Mouse (Mus musculus): Measurements from ENCODE around the gene Pmm1. TPM values are rescaled to one million over a fixed set of nuclear protein-coding genes. Genes with fewer than 3 reads are reported as not detected.

Gene Pmm1
- polyA plus RNA-seq, 1 experiment: 20.7 TPM

GRCm38 (mm10) chr15:81969173-81969572 is 8.4 kb upstream of the Pmm1 start:
- TF ChIP-seq CTCF (IDR thresholded peaks at IDR 0.05; ENCODE audit: low read depth, low read length) (no peak), POLR2A (IDR thresholded peaks at IDR 0.05; ENCODE audit: borderline replicate concordance, low read depth, low read length) (no peak)
- Histone ChIP-seq H3K27ac (ENCODE audit: insufficient read depth, low read depth, low read length) (no peak overlapping the region), H3K4me3 (ENCODE audit: insufficient read depth, low read length) (no peak overlapping the region), H3K4me1 (ENCODE audit: control insufficient read depth, insufficient read depth, low read length) (no peaks in the 10 kb centered on the region)

GRCm38 (mm10) chr15:81968447-81968846 is 7.7 kb upstream of the Pmm1 start:
- H3K4me1 ChIP-seq (ENCODE audit: control insufficient read depth, insufficient read depth, low read length): no peaks in the 10 kb centered on the region
- H3K27ac ChIP-seq (ENCODE audit: insufficient read depth, low read depth, low read length): no peak overlapping the region

GRCm38 (mm10) chr15:81967821-81968220 is 7.1 kb upstream of the Pmm1 start:
- Histone ChIP-seq H3K4me3 (ENCODE audit: insufficient read depth, low read length) (no peak overlapping the region), H3K4me1 (ENCODE audit: control insufficient read depth, insufficient read depth, low read length) (no peaks in the 10 kb centered on the region), H3K27ac (ENCODE audit: insufficient read depth, low read depth, low read length) (no peak overlapping the region)
- TF ChIP-seq POLR2A (IDR thresholded peaks at IDR 0.05; ENCODE audit: borderline replicate concordance, low read depth, low read length) (no peak), CTCF (IDR thresholded peaks at IDR 0.05; ENCODE audit: low read depth, low read length) (no peak)

More at GRCm38 (mm10) chr15:81968447-81968846, 7.7 kb upstream of the Pmm1 start:
- no peak overlapping the region for H3K4me3 ChIP-seq (ENCODE audit: insufficient read depth, low read length)
- TF ChIP-seq CTCF (IDR thresholded peaks at IDR 0.05; ENCODE audit: low read depth, low read length) (no peak), POLR2A (IDR thresholded peaks at IDR 0.05; ENCODE audit: borderline replicate concordance, low read depth, low read length) (no peak)

- TF ChIP-seq POLR2A (IDR thresholded peaks at IDR 0.05; ENCODE audit: borderline replicate concordance, low read depth, low read length) (no peak), CTCF (IDR thresholded peaks at IDR 0.05; ENCODE audit: low read depth, low read length) (no peak)
- no peak overlapping the region for H3K4me3 ChIP-seq (ENCODE audit: insufficient read depth, low read length)
- H3K27ac ChIP-seq (ENCODE audit: insufficient read depth, low read depth, low read length): no peak overlapping the region
- H3K4me1 ChIP-seq (ENCODE audit: control insufficient read depth, insufficient read depth, low read length): no peaks in the 10 kb centered on the region
Observed at GRCm38 (mm10) chr15:81966062-81966829, 5.5 kb upstream of the Pmm1 start.

- no peak for TF ChIP-seq POLR2A (IDR thresholded peaks at IDR 0.05; ENCODE audit: borderline replicate concordance, low read depth, low read length)
- TF ChIP-seq CTCF (IDR thresholded peaks at IDR 0.05; ENCODE audit: low read depth, low read length): no peak
- H3K4me3 ChIP-seq (ENCODE audit: insufficient read depth, low read length): no peak overlapping the region
- H3K4me1 ChIP-seq (ENCODE audit: control insufficient read depth, insufficient read depth, low read length): 0 out of 2 replicates have a peak, but pooled peaks cover 2% of the 10 kb centered on the region
- H3K27ac ChIP-seq (ENCODE audit: insufficient read depth, low read depth, low read length): no peak overlapping the region
Observed at GRCm38 (mm10) chr15:81964980-81965545, 4.3 kb upstream of the Pmm1 start.

- TF ChIP-seq CTCF (IDR thresholded peaks at IDR 0.05; ENCODE audit: low read depth, low read length) (no peak), POLR2A (IDR thresholded peaks at IDR 0.05; ENCODE audit: borderline replicate concordance, low read depth, low read length) (no peak)
- Histone ChIP-seq H3K4me1 (ENCODE audit: control insufficient read depth, insufficient read depth, low read length) (peaks cover 6% of the 10 kb centered on the region), H3K4me3 (ENCODE audit: insufficient read depth, low read length) (no peak overlapping the region), H3K27ac (ENCODE audit: insufficient read depth, low read depth, low read length) (no peak overlapping the region)
Observed at GRCm38 (mm10) chr15:81964262-81964661, 3.5 kb upstream of the Pmm1 start.

- no peak overlapping the region for H3K27ac ChIP-seq (ENCODE audit: insufficient read depth, low read depth, low read length)
- H3K4me1 ChIP-seq (ENCODE audit: control insufficient read depth, insufficient read depth, low read length): peaks cover 6% of the 10 kb centered on the region
- H3K4me3 ChIP-seq (ENCODE audit: insufficient read depth, low read length): peak overlapping the region; percentile 58
- no peak for TF ChIP-seq CTCF (IDR thresholded peaks at IDR 0.05; ENCODE audit: low read depth, low read length)
- no peak for TF ChIP-seq POLR2A (IDR thresholded peaks at IDR 0.05; ENCODE audit: borderline replicate concordance, low read depth, low read length)
Observed at GRCm38 (mm10) chr15:81961078-81961451, 335 bp upstream of the Pmm1 start.

GRCm38 (mm10) chr15:81958906-81959305 is 1.8 kb downstream of the Pmm1 start:
- Histone ChIP-seq H3K4me3 (ENCODE audit: insufficient read depth, low read length) (no peak overlapping the region), H3K27ac (ENCODE audit: insufficient read depth, low read depth, low read length) (no peak overlapping the region), H3K4me1 (ENCODE audit: control insufficient read depth, insufficient read depth, low read length) (peaks cover 6% of the 10 kb centered on the region)
- TF ChIP-seq CTCF (IDR thresholded peaks at IDR 0.05; ENCODE audit: low read depth, low read length) (no peak), POLR2A (IDR thresholded peaks at IDR 0.05; ENCODE audit: borderline replicate concordance, low read depth, low read length) (no peak)

GRCm38 (mm10) chr15:81957598-81957997 is 3.1 kb downstream of the Pmm1 start:
- H3K4me1 ChIP-seq (ENCODE audit: control insufficient read depth, insufficient read depth, low read length): peaks cover 6% of the 10 kb centered on the region
- no peak overlapping the region for H3K4me3 ChIP-seq (ENCODE audit: insufficient read depth, low read length)
- TF ChIP-seq CTCF (IDR thresholded peaks at IDR 0.05; ENCODE audit: low read depth, low read length) (no peak), POLR2A (IDR thresholded peaks at IDR 0.05; ENCODE audit: borderline replicate concordance, low read depth, low read length) (no peak)
- no peak overlapping the region for H3K27ac ChIP-seq (ENCODE audit: insufficient read depth, low read depth, low read length)

- Histone ChIP-seq H3K4me3 (ENCODE audit: insufficient read depth, low read length) (no peak overlapping the region), H3K27ac (ENCODE audit: insufficient read depth, low read depth, low read length) (no peak overlapping the region), H3K4me1 (ENCODE audit: control insufficient read depth, insufficient read depth, low read length) (peaks cover 6% of the 10 kb centered on the region)
- TF ChIP-seq POLR2A (IDR thresholded peaks at IDR 0.05; ENCODE audit: borderline replicate concordance, low read depth, low read length): no peak
- peak; percentile 99 for TF ChIP-seq CTCF (IDR thresholded peaks at IDR 0.05; ENCODE audit: low read depth, low read length)
Observed at GRCm38 (mm10) chr15:81956457-81956856, 4.3 kb downstream of the Pmm1 start.
